Mouse (Mus musculus) adrenal gland (tissue): ENCODE results near the gene Phpt1.

Source experiments
- intact Hi-C: fragments of 180-260 bp; cut with DNase I; formaldehyde crosslinking; loops from one replicate; pipeline ENCODE4 v1.15.1; 2025
- long read RNA-seq, 2 experiments: library from polyadenylated mRNA; unstranded; transcript quantifications; one replicate each; pipeline ENCODE4 v2.0.0; 2020; ENCODE audit warnings: borderline replicate concordance in 1 of 2; ENCODE audit not compliant: insufficient replicate concordance in 1 of 2

The Phpt1 gene
- long read RNA-seq, experiment 1, transcript Phpt1-201 (3 exons, 937 nt): major isoform, 93 of 106 reads
- long read RNA-seq, experiment 1, partial matches to known transcripts: 7 of 106 reads
- long read RNA-seq, experiment 1, other reads (novel, unspliced or antisense): 6 of 106 reads
- long read RNA-seq, experiment 2, transcript Phpt1-201 (3 exons, 937 nt): major isoform, 101 of 113 reads
- long read RNA-seq, experiment 2, partial matches to known transcripts: 5 of 113 reads
- long read RNA-seq, experiment 2, other reads (novel, unspliced or antisense): 7 of 113 reads

DNA sequence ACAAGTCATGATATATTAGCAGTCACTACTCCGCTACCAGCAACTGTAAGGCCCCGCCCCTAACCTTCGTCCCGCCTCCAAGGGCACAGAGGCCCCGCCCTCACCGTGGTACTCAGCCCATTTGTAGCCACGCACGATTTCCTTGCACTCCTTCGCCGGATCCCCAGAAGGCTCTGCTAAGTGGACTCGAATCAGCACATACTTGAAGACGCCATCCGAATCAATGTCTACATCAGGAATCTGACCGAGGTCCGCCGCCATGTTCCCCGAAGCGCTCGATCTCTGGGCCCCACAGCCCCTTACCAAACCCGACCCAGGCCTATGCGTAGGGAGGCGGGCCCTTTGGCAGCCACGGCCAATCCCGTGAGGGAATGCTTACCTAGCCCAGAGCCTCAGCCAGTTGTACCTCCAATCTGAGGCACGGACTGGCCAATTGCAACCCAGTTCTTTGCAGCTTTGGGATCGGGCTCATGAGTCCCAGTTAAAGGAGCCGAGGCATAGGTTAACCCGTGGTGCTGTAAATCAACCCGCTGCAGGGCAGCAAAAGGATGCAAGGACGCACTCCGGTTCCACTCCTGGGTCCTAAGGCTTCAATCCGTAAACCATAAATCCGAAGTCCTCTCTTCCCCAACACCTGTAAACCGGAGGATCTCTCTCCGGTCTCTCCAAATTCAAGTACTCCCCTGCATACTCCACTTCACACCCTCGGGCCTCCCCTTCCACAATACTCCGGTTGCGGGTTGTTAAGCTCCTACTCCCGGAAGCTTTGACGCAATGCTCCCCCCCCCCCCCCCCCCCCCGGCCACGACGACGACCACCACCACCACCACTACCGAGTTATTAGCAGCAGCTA lies at the start of gene Phpt1, which contains the start of gene Mamdc4:
TSS of gene Phpt1 (minus strand) at position 646 of the 853 bp plus-strand sequence.
TSS of gene Mamdc4 (minus strand) at position 267 of the 853 bp plus-strand sequence.
- intact Hi-C loops: no loop called here

- intact Hi-C loops: no loop called here
Observed at GRCm38 (mm10) chr2:25621229-25622200, 46.5 kb upstream of the Phpt1 start, which contains the start of gene Tmem141. Gene Tmem141 (minus strand): TSS chr2:25622005.

- intact Hi-C loops: no loop called here
Observed at GRCm38 (mm10) chr2:25620852-25621228, 45.8 kb upstream of the Phpt1 start.

DNA sequence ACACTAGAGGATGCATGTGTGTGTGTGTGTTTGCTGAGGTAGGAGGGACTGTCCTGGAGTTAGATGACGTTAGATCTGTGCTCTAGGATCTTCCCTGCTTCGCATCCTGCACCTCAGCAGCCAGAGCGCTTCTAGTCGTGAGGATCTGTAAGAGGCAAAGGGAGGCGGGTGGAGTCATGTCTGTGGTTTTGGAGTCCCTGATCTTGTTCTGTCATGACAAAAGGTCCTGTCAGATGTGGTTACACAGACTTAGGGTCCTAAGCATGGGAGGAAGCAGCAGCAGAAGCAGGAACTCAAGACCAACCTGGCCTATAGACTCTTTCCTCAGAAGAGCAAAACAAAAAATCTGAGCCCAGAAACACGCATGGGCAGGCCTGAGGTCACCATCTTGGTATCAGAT lies 45.4 kb upstream of the Phpt1 start:
- intact Hi-C loops: no loop called here

DNA sequence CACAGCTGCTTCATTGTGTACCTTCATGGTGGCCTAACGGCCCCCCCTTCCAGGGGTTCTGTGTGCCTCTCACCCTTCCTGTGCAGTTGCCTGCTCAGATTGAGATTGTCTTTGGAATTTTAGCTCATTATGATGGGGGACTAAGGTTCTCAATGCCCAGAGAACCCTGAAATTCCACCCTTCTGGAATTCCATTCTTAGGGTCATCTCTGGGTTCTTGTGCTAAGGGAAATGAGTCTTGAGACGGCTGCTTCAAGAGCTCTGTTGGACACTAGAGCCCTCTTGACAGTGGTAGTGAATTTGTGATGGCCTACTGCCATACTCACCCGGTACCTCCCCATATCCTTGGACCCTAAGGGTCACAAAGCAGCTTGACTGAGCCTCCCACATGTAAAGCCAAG lies 42.6 kb upstream of the Phpt1 start, which contains the start of gene Ccdc183:
TSS of gene Ccdc183 (minus strand) at position 101 of the 400 bp plus-strand sequence.
- intact Hi-C loops: no loop called here

DNA sequence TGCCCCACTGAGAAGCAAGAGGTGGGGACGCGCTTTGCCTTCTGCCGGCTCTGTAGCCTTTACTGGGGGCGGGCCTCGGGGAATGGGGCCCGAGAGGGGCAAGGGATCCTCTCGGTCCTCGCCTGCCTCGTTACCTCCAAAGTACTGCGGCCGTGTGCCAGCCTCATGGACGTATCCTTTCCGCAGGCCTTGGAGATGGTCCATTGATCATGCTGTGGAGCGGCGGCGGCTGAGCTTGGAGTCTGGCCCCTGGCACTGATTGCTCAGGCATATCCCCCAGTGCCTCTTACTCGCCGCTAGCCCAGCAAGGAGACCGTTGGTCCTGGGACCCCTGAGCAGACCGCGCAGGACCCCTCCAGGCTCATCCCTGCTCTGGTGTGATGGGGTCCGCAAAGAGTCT lies 41.4 kb upstream of the Phpt1 start:
- intact Hi-C loops: no loop called here

GRCm38 (mm10) chr2:25608671-25609070 lies 33.6 kb upstream of the Phpt1 start:
- intact Hi-C loops: no loop called here

DNA sequence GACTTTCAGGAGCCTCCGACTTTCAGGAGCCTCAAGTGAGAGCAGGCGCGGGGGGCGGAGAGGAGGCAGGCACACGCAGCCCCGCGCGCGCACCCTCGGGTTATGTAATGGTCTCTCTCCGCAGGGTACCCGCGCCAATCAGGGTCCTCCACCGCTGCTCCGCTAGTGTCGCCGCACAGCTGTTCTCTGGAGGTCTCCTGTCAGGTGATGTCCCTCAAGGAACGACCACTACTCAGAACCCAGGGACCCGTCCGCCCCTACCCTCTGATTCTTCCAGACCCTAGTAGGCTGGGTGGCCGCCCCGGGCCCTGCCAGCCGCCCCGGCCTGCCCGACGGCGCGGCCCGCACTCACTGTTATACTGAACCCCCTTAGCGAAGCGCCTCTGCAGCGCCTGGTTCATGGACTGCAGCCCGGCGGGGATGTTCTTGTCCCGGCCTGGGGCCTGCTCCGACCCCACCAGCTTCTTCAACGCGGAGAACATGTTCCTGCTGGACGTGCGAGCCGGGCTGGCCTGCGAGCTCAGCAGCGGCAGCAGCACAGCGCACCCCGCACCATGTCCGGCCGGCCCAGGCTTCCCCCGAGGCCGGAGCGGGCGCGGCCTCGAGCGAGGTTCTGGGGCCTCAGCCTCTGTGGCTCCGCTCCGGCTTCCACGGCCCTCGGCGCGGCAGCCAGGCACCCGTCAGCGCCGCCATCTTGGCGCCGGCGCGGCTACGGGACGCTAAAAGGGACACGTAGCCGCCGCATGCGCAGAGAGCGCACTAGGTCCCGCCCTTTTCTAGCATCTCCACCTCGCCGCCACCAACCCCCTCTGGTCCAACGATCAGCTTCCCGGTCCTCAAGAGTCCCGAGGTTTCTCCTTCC lies 33.0 kb upstream of the Phpt1 start, which contains the start of gene Rabl6:
TSS of gene Rabl6 (minus strand) at position 761 of the 862 bp plus-strand sequence.
- intact Hi-C loops: no loop called here

DNA sequence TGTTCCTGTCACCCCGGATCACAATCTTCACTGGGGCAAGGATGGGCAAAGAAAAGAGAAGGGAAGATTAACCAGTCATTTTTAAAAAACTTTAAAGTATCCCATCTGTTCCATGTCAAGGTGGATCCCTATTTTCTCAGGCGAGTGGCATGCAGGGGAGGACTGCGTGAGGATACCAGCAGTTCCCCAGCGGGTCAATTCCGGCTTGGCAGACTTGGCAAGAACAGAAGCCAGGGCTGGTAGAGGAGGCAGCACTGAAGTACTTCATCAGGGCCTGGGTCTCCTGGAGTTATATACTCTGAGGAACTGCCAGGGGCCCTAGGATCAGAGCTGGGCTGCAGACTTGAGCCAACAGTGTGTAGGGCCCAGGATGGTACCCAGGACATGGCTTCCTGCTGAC lies 27.5 kb upstream of the Phpt1 start:
- intact Hi-C loops: no loop called here

GRCm38 (mm10) chr2:25600037-25600436 lies 25.0 kb upstream of the Phpt1 start:
- intact Hi-C loops: no loop called here

- intact Hi-C loops: no loop called here
Observed at GRCm38 (mm10) chr2:25598749-25599148, 23.7 kb upstream of the Phpt1 start.

DNA sequence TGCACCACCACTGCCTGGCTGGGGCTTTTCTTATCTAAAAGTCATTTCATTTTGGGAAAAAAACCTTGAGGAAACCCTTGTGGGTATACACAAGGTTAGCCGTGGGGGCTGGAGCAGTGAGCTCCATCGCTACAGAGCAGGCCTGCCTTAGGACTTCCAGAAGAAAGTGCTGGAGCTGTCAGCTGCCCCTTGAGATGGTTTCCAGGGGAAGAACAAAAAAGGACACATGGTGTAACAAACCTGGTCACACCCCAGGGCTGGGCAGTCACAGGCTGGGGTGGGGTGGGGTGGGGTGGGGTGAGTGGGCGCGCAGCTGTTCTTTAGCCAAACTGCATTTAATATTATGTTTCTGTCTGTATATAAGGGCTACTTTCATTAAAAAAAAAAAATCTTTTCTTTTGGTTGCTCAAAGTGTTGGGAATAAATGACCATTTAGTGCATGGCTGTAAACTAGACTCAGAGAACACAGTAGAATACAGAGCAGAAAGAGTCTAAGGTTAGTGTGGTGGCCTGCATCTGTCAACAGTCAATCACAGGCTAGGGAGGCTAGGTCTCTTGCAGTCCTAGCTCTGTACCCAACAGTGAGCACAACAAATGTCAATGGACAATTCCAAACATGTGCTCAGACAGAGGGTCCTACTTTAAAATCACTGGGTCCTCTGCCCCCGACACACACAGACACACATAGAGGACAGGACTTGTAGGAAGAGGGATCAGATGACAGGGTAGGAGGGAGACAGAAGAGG lies 21.9 kb upstream of the Phpt1 start:
- intact Hi-C loops: no loop called here

- intact Hi-C loops: no loop called here
Observed at GRCm38 (mm10) chr2:25591863-25592262, 16.8 kb upstream of the Phpt1 start.

DNA sequence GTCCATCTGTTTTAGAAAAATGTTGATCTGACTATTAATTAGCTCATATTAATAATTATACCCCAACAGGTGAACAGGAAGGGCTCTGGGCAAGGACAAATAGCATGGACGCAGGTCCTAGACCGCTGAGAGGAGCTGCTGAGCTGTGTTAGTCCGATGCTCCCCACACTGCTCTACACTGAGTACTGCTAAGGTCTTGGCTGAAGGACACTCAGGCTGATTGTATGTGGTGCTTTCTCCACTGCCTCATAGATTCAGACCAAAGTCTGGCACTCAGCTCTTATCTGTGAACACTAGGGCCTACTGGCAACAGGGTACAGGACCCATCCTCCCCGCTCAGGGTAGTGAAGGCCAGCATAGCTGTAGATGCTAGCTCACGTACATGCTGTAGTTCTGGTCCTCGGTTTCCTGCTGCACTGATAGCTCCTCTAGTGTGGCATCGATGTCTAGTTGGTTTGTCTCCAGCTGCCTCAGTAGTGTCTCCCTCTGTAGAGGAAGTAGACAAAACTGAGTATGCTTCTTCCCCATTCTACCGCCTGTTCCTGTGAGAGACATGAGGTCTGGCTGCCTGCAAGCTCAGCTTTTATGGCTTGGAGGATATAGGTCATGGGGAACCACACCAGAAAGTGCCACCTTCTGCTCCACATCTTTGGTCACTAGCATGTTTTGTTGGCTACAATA lies 13.3 kb upstream of the Phpt1 start:
- intact Hi-C loops: no loop called here

- intact Hi-C loops: no loop called here
Observed at GRCm38 (mm10) chr2:25587290-25587689, 12.3 kb upstream of the Phpt1 start.

DNA sequence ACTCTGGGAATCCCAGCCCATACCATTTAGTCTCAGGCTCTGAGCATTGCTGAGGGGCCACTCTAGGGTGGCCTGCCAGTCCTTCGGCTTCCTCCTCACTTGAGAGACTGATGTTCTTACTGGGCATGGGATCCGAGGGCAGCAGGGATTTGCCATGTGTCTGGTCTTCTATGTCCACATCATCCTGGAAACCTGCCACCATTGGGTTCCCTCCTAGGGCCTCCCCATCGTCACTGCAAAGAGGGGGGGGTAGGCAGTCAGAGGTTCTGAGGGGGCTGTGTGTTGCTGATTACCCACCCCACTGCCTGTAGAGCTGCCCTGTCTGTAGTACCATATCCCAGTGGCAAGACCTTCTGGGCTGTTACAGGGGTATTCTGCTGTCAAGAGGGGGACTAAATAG lies 10.6 kb upstream of the Phpt1 start:
- intact Hi-C loops: no loop called here

DNA sequence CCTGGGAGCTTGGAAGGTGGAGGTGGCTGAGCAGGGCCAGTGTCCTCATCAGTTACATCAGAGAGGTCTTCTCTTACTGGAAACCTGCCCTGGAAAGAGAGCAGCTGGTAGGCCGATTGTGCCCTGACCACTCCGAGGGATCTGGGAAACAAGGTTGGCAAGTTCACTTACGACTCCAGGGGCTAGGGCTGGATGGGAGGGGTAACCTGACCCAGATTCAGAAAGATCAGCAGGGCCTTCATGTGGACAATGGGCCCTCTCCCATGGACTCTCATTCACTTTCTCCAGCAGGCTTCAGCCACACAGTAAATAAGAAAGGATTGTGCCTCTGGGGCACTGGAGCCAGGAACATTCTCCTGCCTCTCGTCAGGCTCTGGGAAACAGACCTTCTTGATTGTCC lies 9.8 kb upstream of the Phpt1 start:
- intact Hi-C loops: no loop called here

DNA sequence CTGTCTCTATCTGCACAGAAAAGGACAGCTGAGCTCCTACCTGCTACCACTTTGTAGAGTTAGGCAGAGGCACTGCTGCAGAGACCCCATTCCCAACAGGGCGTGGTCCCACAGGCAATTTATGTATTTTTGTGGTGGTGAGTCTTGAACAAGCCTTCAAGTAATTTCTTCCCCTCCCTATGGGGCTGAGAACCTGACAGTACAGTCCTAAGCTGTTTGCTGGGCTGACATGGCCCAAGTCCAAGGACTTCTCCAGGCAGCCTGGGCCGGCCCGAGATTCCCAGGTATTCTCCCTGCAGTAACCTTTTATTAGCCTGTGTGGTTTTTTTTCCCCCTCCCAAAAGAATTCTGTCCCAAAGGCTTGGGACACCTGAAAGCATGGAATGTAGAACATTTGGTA lies 9.1 kb upstream of the Phpt1 start:
- intact Hi-C loops: no loop called here

- intact Hi-C loops: no loop called here
Observed at GRCm38 (mm10) chr2:25583571-25583970, 8.5 kb upstream of the Phpt1 start.
